Mouse (Mus musculus) stomach, postnatal 0 days (tissue): ENCODE data around the gene Wdr63.

Source experiments
- CTCF ChIP-seq: IDR thresholded peaks from 2 replicates; pipeline ENCODE4 v1.5.1; 2016; ENCODE audit warnings: antibody characterized with exemption, low read depth, mild to moderate bottlenecking, moderate library complexity
- EP300 ChIP-seq: optimal IDR thresholded peaks from 2 replicates; pipeline ENCODE3; 2016; ENCODE audit warnings: antibody characterized with exemption

GRCm38 (mm10) chr3:146090988-146091657 lies 16.8 kb downstream of the Wdr63 start:
- no peak for TF ChIP-seq CTCF
- no peak for TF ChIP-seq EP300
